Mouse (Mus musculus): ENCODE measurements around the gene Clock. TPM values are rescaled to one million over a fixed set of nuclear protein-coding genes. Genes with fewer than 3 reads are reported as not detected.

The Clock gene
- polyA plus RNA-seq, 1 experiment: 25.3 TPM

- 74% methylated on average over 5 of the region's 5 CpGs for WGBS
- TF ChIP-seq CTCF (IDR thresholded peaks at IDR 0.05; ENCODE audit: borderline replicate concordance, insufficient read depth, low read depth, low read length): no peak
- no peak for TF ChIP-seq POLR2A (IDR thresholded peaks at IDR 0.05; ENCODE audit: borderline replicate concordance, insufficient read depth, low read length)
These were observed 96.5 kb downstream of the Clock start for GRCm38 (mm10) chr5:76208066-76208465.

GRCm38 (mm10) chr5:76205886-76206285 is 98.7 kb downstream of the Clock start:
- DNase-seq: no peak
- TF ChIP-seq CTCF (IDR thresholded peaks at IDR 0.05; ENCODE audit: borderline replicate concordance, insufficient read depth, low read depth, low read length) (no peak), POLR2A (IDR thresholded peaks at IDR 0.05; ENCODE audit: borderline replicate concordance, insufficient read depth, low read length) (no peak)
- H3K27ac ChIP-seq (ENCODE audit: insufficient read depth, low read length): no peak overlapping the region
- H3K4me1 ChIP-seq (ENCODE audit: control insufficient read depth, insufficient read depth, low read length): no peaks in the 10 kb centered on the region
- no peaks in the 10 kb centered on the region for H3K27me3 ChIP-seq (ENCODE audit: control insufficient read depth, insufficient read depth, low read length)
- H3K4me3 ChIP-seq (replicated peaks; ENCODE audit: insufficient read depth, low read depth, low read length): no peak overlapping the region
- WGBS: 100% methylated on average over 2 of the region's 2 CpGs

More at GRCm38 (mm10) chr5:76208066-76208465, 96.5 kb downstream of the Clock start:
- H3K27ac ChIP-seq (ENCODE audit: insufficient read depth, low read length): no peak overlapping the region
- H3K4me3 ChIP-seq (replicated peaks; ENCODE audit: insufficient read depth, low read depth, low read length): no peak overlapping the region
- H3K4me1 ChIP-seq (ENCODE audit: control insufficient read depth, insufficient read depth, low read length): no peaks in the 10 kb centered on the region
- DNase-seq: no peak
- H3K27me3 ChIP-seq (ENCODE audit: control insufficient read depth, insufficient read depth, low read length): no peaks in the 10 kb centered on the region

- Histone ChIP-seq H3K4me1 (ENCODE audit: control insufficient read depth, insufficient read depth, low read length) (no peaks in the 10 kb centered on the region), H3K4me3 (replicated peaks; ENCODE audit: insufficient read depth, low read depth, low read length) (no peak overlapping the region), H3K27me3 (ENCODE audit: control insufficient read depth, insufficient read depth, low read length) (no peaks in the 10 kb centered on the region), H3K27ac (ENCODE audit: insufficient read depth, low read length) (no peak overlapping the region)
- WGBS: 83% methylated on average over 3 of the region's 3 CpGs
- no peak for TF ChIP-seq CTCF (IDR thresholded peaks at IDR 0.05; ENCODE audit: borderline replicate concordance, insufficient read depth, low read depth, low read length)
- no peak for TF ChIP-seq POLR2A (IDR thresholded peaks at IDR 0.05; ENCODE audit: borderline replicate concordance, insufficient read depth, low read length)
- no peak for DNase-seq
These were observed 101.4 kb downstream of the Clock start for GRCm38 (mm10) chr5:76203171-76203570.

GRCm38 (mm10) chr5:76199346-76199745 is 105.2 kb downstream of the Clock start:
- no peak overlapping the region for H3K27ac ChIP-seq (ENCODE audit: insufficient read depth, low read length)
- no peaks in the 10 kb centered on the region for H3K4me1 ChIP-seq (ENCODE audit: control insufficient read depth, insufficient read depth, low read length)
- 92% methylated on average over 13 of the region's 13 CpGs for WGBS
- H3K4me3 ChIP-seq (replicated peaks; ENCODE audit: insufficient read depth, low read depth, low read length): no peak overlapping the region
- DNase-seq: no peak
- no peaks in the 10 kb centered on the region for H3K27me3 ChIP-seq (ENCODE audit: control insufficient read depth, insufficient read depth, low read length)
- TF ChIP-seq POLR2A (IDR thresholded peaks at IDR 0.05; ENCODE audit: borderline replicate concordance, insufficient read depth, low read length) (no peak), CTCF (IDR thresholded peaks at IDR 0.05; ENCODE audit: borderline replicate concordance, insufficient read depth, low read depth, low read length) (no peak)

GRCm38 (mm10) chr5:76194377-76194945 is 110.1 kb downstream of the Clock start:
- 70% methylated on average over 6 of the region's 6 CpGs for WGBS
- no peak overlapping the region for H3K4me3 ChIP-seq (replicated peaks; ENCODE audit: insufficient read depth, low read depth, low read length)
- H3K27ac ChIP-seq (ENCODE audit: insufficient read depth, low read length): no peak overlapping the region
- TF ChIP-seq POLR2A (IDR thresholded peaks at IDR 0.05; ENCODE audit: borderline replicate concordance, insufficient read depth, low read length) (no peak), CTCF (IDR thresholded peaks at IDR 0.05; ENCODE audit: borderline replicate concordance, insufficient read depth, low read depth, low read length) (no peak)
- no peak for DNase-seq
- no peaks in the 10 kb centered on the region for H3K4me1 ChIP-seq (ENCODE audit: control insufficient read depth, insufficient read depth, low read length)
- no peaks in the 10 kb centered on the region for H3K27me3 ChIP-seq (ENCODE audit: control insufficient read depth, insufficient read depth, low read length)

- TF ChIP-seq CTCF (IDR thresholded peaks at IDR 0.05; ENCODE audit: borderline replicate concordance, insufficient read depth, low read depth, low read length): no peak
- no peak for TF ChIP-seq POLR2A (IDR thresholded peaks at IDR 0.05; ENCODE audit: borderline replicate concordance, insufficient read depth, low read length)
- no peaks in the 10 kb centered on the region for H3K4me1 ChIP-seq (ENCODE audit: control insufficient read depth, insufficient read depth, low read length)
- no peak overlapping the region for H3K4me3 ChIP-seq (replicated peaks; ENCODE audit: insufficient read depth, low read depth, low read length)
- DNase-seq: no peak
- H3K27ac ChIP-seq (ENCODE audit: insufficient read depth, low read length): no peak overlapping the region
- no peaks in the 10 kb centered on the region for H3K27me3 ChIP-seq (ENCODE audit: control insufficient read depth, insufficient read depth, low read length)
These were observed 111.5 kb downstream of the Clock start for GRCm38 (mm10) chr5:76193075-76193474.

GRCm38 (mm10) chr5:76190609-76191008 is 114.0 kb downstream of the Clock start:
- no peak overlapping the region for H3K4me3 ChIP-seq (replicated peaks; ENCODE audit: insufficient read depth, low read depth, low read length)
- DNase-seq: no peak
- H3K27ac ChIP-seq (ENCODE audit: insufficient read depth, low read length): no peak overlapping the region
- H3K4me1 ChIP-seq (ENCODE audit: control insufficient read depth, insufficient read depth, low read length): no peaks in the 10 kb centered on the region; the same call in 1 of the 2 replicates
- TF ChIP-seq CTCF (IDR thresholded peaks at IDR 0.05; ENCODE audit: borderline replicate concordance, insufficient read depth, low read depth, low read length) (no peak), POLR2A (IDR thresholded peaks at IDR 0.05; ENCODE audit: borderline replicate concordance, insufficient read depth, low read length) (no peak)
- WGBS: 93% methylated on average over 4 of the region's 4 CpGs
- no peaks in the 10 kb centered on the region for H3K27me3 ChIP-seq (ENCODE audit: control insufficient read depth, insufficient read depth, low read length)

GRCm38 (mm10) chr5:76187885-76188284 is 116.7 kb downstream of the Clock start:
- TF ChIP-seq CTCF (IDR thresholded peaks at IDR 0.05; ENCODE audit: borderline replicate concordance, insufficient read depth, low read depth, low read length) (no peak), POLR2A (IDR thresholded peaks at IDR 0.05; ENCODE audit: borderline replicate concordance, insufficient read depth, low read length) (no peak)
- DNase-seq: no peak
- H3K27me3 ChIP-seq (ENCODE audit: control insufficient read depth, insufficient read depth, low read length): no peaks in the 10 kb centered on the region
- H3K4me1 ChIP-seq (ENCODE audit: control insufficient read depth, insufficient read depth, low read length): peaks cover 5% of the 10 kb centered on the region; the same call in 1 of the 2 replicates
- H3K4me3 ChIP-seq (replicated peaks; ENCODE audit: insufficient read depth, low read depth, low read length): no peak overlapping the region
- H3K27ac ChIP-seq (ENCODE audit: insufficient read depth, low read length): no peak overlapping the region
- 70% methylated on average over 5 of the region's 5 CpGs for whole genome bisulfite sequencing
